Mouse (Mus musculus) heart, embryonic 12.5 days (tissue): ENCODE measurements around the gene Fam217b. TPM values are rescaled to one million over a fixed set of nuclear protein-coding genes. Genes with fewer than 3 reads are reported as not detected.

Source experiments
- ATAC-seq: fragments of 200-750 bp; cut with Nextera tagmentation; 2 replicates; pipeline ENCODE4 v1.8.0; 2017; ENCODE audit warnings: moderate TSS enrichment, moderate library complexity; ENCODE audit not compliant: insufficient number of reproducible peaks, low FRiP score
- H3K27ac ChIP-seq: fragments of 300-500 bp; sonication (generic); 2 replicates; pipeline ENCODE4 v1.5.1; 2016; ENCODE audit warnings: mild to moderate bottlenecking, moderate library complexity; ENCODE audit not compliant: poor library complexity, severe bottlenecking
- H3K27me3 ChIP-seq: fragments of 300-500 bp; sonication (generic); replicated peaks from 2 replicates; pipeline ENCODE4 v1.6.1; 2016; ENCODE audit warnings: mild to moderate bottlenecking, moderate library complexity
- H3K36me3 ChIP-seq: fragments of 300-500 bp; sonication (generic); 2 replicates; pipeline ENCODE4 v1.6.1; 2016; ENCODE audit warnings: mild to moderate bottlenecking, moderate library complexity
- H3K4me1 ChIP-seq: fragments of 300-500 bp; sonication (generic); replicated peaks from 2 replicates; pipeline ENCODE4 v1.6.1; 2016; ENCODE audit warnings: mild to moderate bottlenecking
- H3K4me2 ChIP-seq: fragments of 300-500 bp; sonication (generic); 2 replicates; pipeline ENCODE4 v1.6.1; 2016; ENCODE audit warnings: mild to moderate bottlenecking, moderate library complexity
- H3K4me3 ChIP-seq: fragments of 300-500 bp; sonication (generic); 2 replicates; pipeline ENCODE4 v1.5.1; 2016; ENCODE audit warnings: mild to moderate bottlenecking
- H3K9ac ChIP-seq: fragments of 300-500 bp; sonication (generic); 2 replicates; pipeline ENCODE4 v1.6.1; 2016; ENCODE audit warnings: mild to moderate bottlenecking, moderate library complexity
- H3K9me3 ChIP-seq: fragments of 300-500 bp; sonication (generic); replicated peaks from 2 replicates; pipeline ENCODE4 v1.6.1; 2016; ENCODE audit warnings: mild to moderate bottlenecking, moderate library complexity
- WGBS: fragments of 180-500 bp; shearing (Covaris S2); methylation state at CpG from one replicate; pipeline ENCODE4 v1.1.7; 2016; 5-methylcytosine and 5-hydroxymethylcytosine counted together
- polyA plus RNA-seq: library from polyadenylated mRNA; unstranded; fragments of >200 nt; fragmentation: Nextera tagmentation; extraction: Ambion mirVana; gene quantifications from 2 replicates; pipeline ENCODE4 v1.2.1, GENCODE M21; 2016

Gene Fam217b
- 6.8 and 6.9 TPM in 2 replicates for polyA plus RNA-seq

- WGBS, result 2% methylated on average over 65 of the region's 74 CpGs
- peak within 1 kb of the TSS; percentile 90 for H3K27ac ChIP-seq
- no peaks in the 10 kb centered on the region; the same call in 1 of the 2 replicates for H3K9me3 ChIP-seq
- peaks cover 9% of the 10 kb centered on the region; the same call in 1 of the 2 replicates for H3K27me3 ChIP-seq
- H3K9ac ChIP-seq, result peak within 1 kb of the TSS; percentile 82
- H3K4me2 ChIP-seq, result peak within 1 kb of the TSS; percentile 99
- ATAC-seq, result peak; percentile 66
- H3K36me3 ChIP-seq, result peaks cover 20% of the 10 kb centered on the region
- peaks cover 53% of the 10 kb centered on the region for H3K4me1 ChIP-seq
- peak within 1 kb of the TSS; percentile 64 for H3K4me3 ChIP-seq
Observed at GRCm38 (mm10) chr2:178414261-178415149, at the start of gene Fam217b, which contains the start of gene Ppp1r3d. Fam217b (plus strand) TSS chr2:178414524. Ppp1r3d (minus strand) TSS chr2:178414472.

- Histone ChIP-seq H3K4me1 (peaks cover 13% of the 10 kb centered on the region; the same call in 1 of the 2 replicates), H3K4me3 (no peak within 1 kb of the TSS), H3K36me3 (no peaks in the 10 kb centered on the region), H3K9me3 (peaks cover 7% of the 10 kb centered on the region), H3K27ac (no peak within 1 kb of the TSS), H3K27me3 (peaks cover 3% of the 10 kb centered on the region; the same call in 1 of the 2 replicates), H3K9ac (no peak within 1 kb of the TSS), H3K4me2 (no peak within 1 kb of the TSS)
- ATAC-seq, result peak; percentile 61; the same call in 1 of the 2 replicates
- 75% methylated on average over 52 of the region's 52 CpGs for WGBS
Observed at GRCm38 (mm10) chr2:178407053-178407815, 7.1 kb upstream of the Fam217b start, which contains the start of gene Sycp2. Sycp2 (minus strand) TSS chr2:178407685.

DNA sequence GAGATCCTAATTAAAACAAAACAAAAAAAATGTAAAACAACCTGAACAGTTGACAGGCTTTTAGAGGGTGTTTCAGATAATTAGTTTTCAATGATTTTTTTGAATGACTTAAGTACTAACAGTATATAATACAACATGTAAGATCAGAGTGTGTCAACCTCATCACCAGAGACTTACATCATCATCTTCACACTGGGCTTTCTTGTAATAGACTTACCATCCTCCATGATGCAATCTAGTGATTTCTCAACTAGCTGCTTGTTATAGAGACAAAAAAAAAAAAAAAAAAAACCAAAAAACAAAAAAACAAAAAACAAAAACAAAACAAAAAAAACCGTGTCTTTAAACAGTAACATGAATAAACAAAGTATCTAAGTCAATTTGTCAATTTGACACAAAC lies 5.3 kb upstream of the Fam217b start:
- H3K9ac ChIP-seq, result no peak overlapping the region
- H3K4me2 ChIP-seq, result no peak overlapping the region
- WGBS, result 51% methylated on average over 1 of the region's 1 CpGs
- peaks cover 9% of the 10 kb centered on the region; the same call in 1 of the 2 replicates for H3K27me3 ChIP-seq
- H3K36me3 ChIP-seq, result no peaks in the 10 kb centered on the region
- no peak overlapping the region for H3K4me3 ChIP-seq
- H3K9me3 ChIP-seq, result peaks cover 7% of the 10 kb centered on the region
- no peak overlapping the region for H3K27ac ChIP-seq
- peaks cover 26% of the 10 kb centered on the region for H3K4me1 ChIP-seq
- ATAC-seq, result no peak

- WGBS, result 77% methylated on average over 6 of the region's 6 CpGs
- Histone ChIP-seq H3K4me3 (no peak overlapping the region), H3K9ac (no peak overlapping the region), H3K4me1 (peaks cover 32% of the 10 kb centered on the region), H3K27me3 (peaks cover 9% of the 10 kb centered on the region; the same call in 1 of the 2 replicates), H3K27ac (no peak overlapping the region), H3K9me3 (peaks cover 7% of the 10 kb centered on the region), H3K4me2 (no peak overlapping the region), H3K36me3 (no peaks in the 10 kb centered on the region)
- no peak for ATAC-seq
Observed at GRCm38 (mm10) chr2:178410286-178410685, 4.0 kb upstream of the Fam217b start.

GRCm38 (mm10) chr2:178412598-178412997 lies 1.7 kb upstream of the Fam217b start:
- no peak for ATAC-seq
- Histone ChIP-seq H3K27ac (peak overlapping the region; percentile 90), H3K4me3 (peak overlapping the region; percentile 64), H3K27me3 (peaks cover 9% of the 10 kb centered on the region; the same call in 1 of the 2 replicates), H3K4me2 (peak overlapping the region; percentile 99), H3K9ac (peak overlapping the region; percentile 82; the same call in 1 of the 2 replicates), H3K36me3 (peaks cover under 1% of the 10 kb centered on the region; the same call in 1 of the 2 replicates), H3K4me1 (peaks cover 53% of the 10 kb centered on the region), H3K9me3 (0 out of 2 replicates have a peak, but pooled peaks cover under 1% of the 10 kb centered on the region)
- 20% methylated on average over 6 of the region's 6 CpGs for WGBS

GRCm38 (mm10) chr2:178413081-178413480 lies 1.2 kb upstream of the Fam217b start:
- H3K9me3 ChIP-seq, result no peaks in the 10 kb centered on the region; the same call in 1 of the 2 replicates
- H3K4me1 ChIP-seq, result peaks cover 53% of the 10 kb centered on the region
- H3K4me3 ChIP-seq, result peak overlapping the region; percentile 64
- no peak for ATAC-seq
- WGBS, result 40% methylated on average over 13 of the region's 13 CpGs
- peak overlapping the region; percentile 99 for H3K4me2 ChIP-seq
- peak overlapping the region; percentile 90 for H3K27ac ChIP-seq
- H3K9ac ChIP-seq, result peak overlapping the region; percentile 82
- H3K36me3 ChIP-seq, result peaks cover 5% of the 10 kb centered on the region
- peaks cover 9% of the 10 kb centered on the region; the same call in 1 of the 2 replicates for H3K27me3 ChIP-seq

DNA sequence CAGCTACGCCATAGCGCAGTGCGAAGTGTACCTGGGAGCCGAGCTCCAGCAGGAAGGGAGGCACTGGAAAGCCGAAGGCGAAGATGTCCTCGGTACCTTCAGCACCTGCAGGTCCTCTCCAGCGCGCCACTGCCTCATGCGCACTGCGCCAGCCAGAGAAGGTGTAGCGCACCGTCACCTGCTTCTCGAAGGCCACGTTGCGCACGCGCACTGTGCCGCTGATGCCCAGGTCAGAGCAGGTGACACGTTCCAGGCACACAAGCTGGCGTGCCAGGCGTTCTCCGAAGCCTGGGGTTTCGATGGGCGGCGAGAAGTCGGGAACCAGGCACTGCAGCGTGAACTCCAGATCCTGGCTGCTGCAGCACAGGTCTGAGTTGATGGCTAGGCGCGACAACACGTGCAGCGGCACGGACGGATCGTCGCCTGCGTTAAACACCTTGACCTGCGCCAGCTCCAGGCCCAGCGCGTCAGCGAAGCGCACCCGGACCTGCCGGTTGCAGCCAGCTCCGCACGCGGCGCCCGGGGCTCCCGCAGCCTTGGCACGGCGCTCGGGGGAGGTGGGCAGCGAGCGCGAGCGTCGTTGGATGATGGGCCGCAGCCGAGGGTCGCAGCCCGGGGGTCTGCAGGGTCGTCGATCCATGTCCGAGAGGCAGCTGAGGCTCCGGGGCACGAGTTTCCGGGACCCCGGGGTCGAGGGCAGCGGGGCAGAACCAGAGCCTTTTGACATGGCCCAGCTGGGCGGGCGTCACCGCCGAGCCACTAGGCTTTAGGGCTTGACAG lies 653 bp upstream of the Fam217b start:
- ATAC-seq, result 0 out of 2 replicates have a peak, but pooled peaks have one; percentile 12
- H3K9ac ChIP-seq, result peak overlapping the region; percentile 82
- no peaks in the 10 kb centered on the region; the same call in 1 of the 2 replicates for H3K9me3 ChIP-seq
- 9% methylated on average over 75 of the region's 75 CpGs for WGBS
- H3K27ac ChIP-seq, result peak overlapping the region; percentile 90
- peak overlapping the region; percentile 64 for H3K4me3 ChIP-seq
- peaks cover 9% of the 10 kb centered on the region; the same call in 1 of the 2 replicates for H3K27me3 ChIP-seq
- peak overlapping the region; percentile 99 for H3K4me2 ChIP-seq
- H3K36me3 ChIP-seq, result peaks cover 11% of the 10 kb centered on the region
- peaks cover 53% of the 10 kb centered on the region for H3K4me1 ChIP-seq

DNA sequence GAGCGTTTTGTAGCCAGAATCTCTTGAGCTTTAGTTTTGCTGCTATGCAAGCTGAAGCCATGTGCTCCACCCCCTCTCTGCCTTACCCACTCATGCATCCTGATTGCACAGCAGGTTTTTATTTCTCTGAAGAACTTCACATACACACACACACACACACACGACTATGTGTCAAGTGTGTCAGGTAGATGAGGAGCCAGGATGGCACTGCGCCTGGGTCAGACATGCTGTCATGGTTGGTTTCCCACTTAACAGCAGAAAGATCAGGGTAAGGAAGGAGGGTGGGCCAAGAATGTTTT lies 775 bp downstream of the Fam217b start:
- Histone ChIP-seq H3K9me3 (no peaks in the 10 kb centered on the region; the same call in 1 of the 2 replicates), H3K27me3 (peaks cover 9% of the 10 kb centered on the region; the same call in 1 of the 2 replicates), H3K4me3 (peak overlapping the region; percentile 64), H3K4me2 (peak overlapping the region; percentile 99), H3K27ac (peak overlapping the region; percentile 90), H3K36me3 (peaks cover 20% of the 10 kb centered on the region), H3K4me1 (peaks cover 49% of the 10 kb centered on the region), H3K9ac (no peak overlapping the region)
- ATAC-seq, result 0 out of 2 replicates have a peak, but pooled peaks have one; percentile 1
- WGBS, result 34% methylated on average over 3 of the region's 3 CpGs

DNA sequence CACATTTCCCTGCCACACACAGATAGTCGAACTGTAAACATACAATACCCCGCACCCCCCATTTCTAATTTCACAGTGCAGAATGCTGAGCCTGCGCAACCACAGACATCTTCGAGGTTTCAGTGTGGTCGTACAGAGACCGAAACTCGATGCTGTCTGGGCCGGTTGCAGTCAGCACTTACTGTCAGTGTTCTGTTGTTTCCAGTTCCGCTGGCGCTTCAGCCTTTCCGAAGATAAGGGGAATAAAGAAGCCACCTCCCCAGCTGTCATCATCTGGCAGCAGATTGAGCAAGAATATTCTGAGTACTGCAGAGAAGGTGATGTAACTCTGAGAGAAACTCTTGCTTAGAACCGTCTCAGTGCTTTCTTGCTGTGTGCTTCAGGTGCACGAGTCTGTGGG lies 2.1 kb downstream of the Fam217b start:
- no peaks in the 10 kb centered on the region; the same call in 1 of the 2 replicates for H3K9me3 ChIP-seq
- ATAC-seq, result no peak
- WGBS, result 26% methylated on average over 13 of the region's 13 CpGs
- H3K27me3 ChIP-seq, result peaks cover 6% of the 10 kb centered on the region; the same call in 1 of the 2 replicates
- H3K27ac ChIP-seq, result no peak overlapping the region
- peak overlapping the region; percentile 48 for H3K4me2 ChIP-seq
- H3K36me3 ChIP-seq, result peaks cover 20% of the 10 kb centered on the region
- peaks cover 57% of the 10 kb centered on the region for H3K4me1 ChIP-seq
- H3K4me3 ChIP-seq, result no peak overlapping the region
- H3K9ac ChIP-seq, result peak overlapping the region; percentile 46; the same call in 1 of the 2 replicates

- 43% methylated on average over 4 of the region's 4 CpGs for WGBS
- Histone ChIP-seq H3K4me1 (peaks cover 57% of the 10 kb centered on the region), H3K27ac (no peak overlapping the region), H3K4me3 (no peak overlapping the region), H3K4me2 (peak overlapping the region; percentile 48), H3K9me3 (no peaks in the 10 kb centered on the region; the same call in 1 of the 2 replicates), H3K9ac (no peak overlapping the region), H3K36me3 (peaks cover 20% of the 10 kb centered on the region), H3K27me3 (peaks cover 6% of the 10 kb centered on the region; the same call in 1 of the 2 replicates)
- no peak for ATAC-seq
Observed at GRCm38 (mm10) chr2:178416970-178417369, 2.6 kb downstream of the Fam217b start.
